Mouse (Mus musculus): ENCODE results near the gene Ost4. TPM values are rescaled to one million over a fixed set of nuclear protein-coding genes. Genes with fewer than 3 reads are reported as not detected.

Gene Ost4
- polyA plus RNA-seq, 1 experiment: 262 TPM

GRCm38 (mm10) chr5:30951706-30952105 lies 44.1 kb upstream of the Ost4 start:
- Histone ChIP-seq H3K36me3 (ENCODE audit: control insufficient read depth, insufficient read depth) (peaks cover 26% of the 10 kb centered on the region), H3K4me3 (no peak overlapping the region), H3K79me2 (ENCODE audit: control insufficient read depth, insufficient read depth) (peaks cover 20% of the 10 kb centered on the region), H3ac (ENCODE audit: control insufficient read depth, insufficient read length) (no peak overlapping the region), H3K4me2 (ENCODE audit: low read depth) (peak overlapping the region; percentile 79), H3K27me3 (ENCODE audit: control insufficient read depth, insufficient read depth, insufficient read length) (no peaks in the 10 kb centered on the region)
- TF ChIP-seq POLR2AphosphoS2 (IDR thresholded peaks at IDR 0.05; ENCODE audit: insufficient read length, low read depth): peak; percentile 58
- no peak for TF ChIP-seq USF1 (IDR thresholded peaks at IDR 0.05; ENCODE audit: low read depth)
- no peak for TF ChIP-seq TCF3 (IDR thresholded peaks at IDR 0.05; ENCODE audit: insufficient read length, low read depth)

- Histone ChIP-seq H3K4me2 (ENCODE audit: low read depth) (peak overlapping the region; percentile 79), H3K27me3 (ENCODE audit: control insufficient read depth, insufficient read depth, insufficient read length) (no peaks in the 10 kb centered on the region), H3K79me2 (ENCODE audit: control insufficient read depth, insufficient read depth) (peaks cover 20% of the 10 kb centered on the region), H3K36me3 (ENCODE audit: control insufficient read depth, insufficient read depth) (peaks cover 23% of the 10 kb centered on the region), H3ac (ENCODE audit: control insufficient read depth, insufficient read length) (no peak overlapping the region), H3K4me3 (peak overlapping the region; percentile 39)
- no peak for TF ChIP-seq MAX (IDR thresholded peaks at IDR 0.05; ENCODE audit: low read depth)
- TF ChIP-seq TCF3 (IDR thresholded peaks at IDR 0.05; ENCODE audit: insufficient read length, low read depth): no peak
- peak; percentile 75 for TF ChIP-seq POLR2AphosphoS2 (IDR thresholded peaks at IDR 0.05; ENCODE audit: insufficient read length, low read depth)
- TF ChIP-seq TCF12 (IDR thresholded peaks at IDR 0.05; ENCODE audit: insufficient read depth, poor library complexity, severe bottlenecking): no peak
- TF ChIP-seq E2F4 (IDR thresholded peaks at IDR 0.05; ENCODE audit: insufficient read depth): no peak
- TF ChIP-seq CEBPB (IDR thresholded peaks at IDR 0.05; ENCODE audit: insufficient read depth, poor library complexity, severe bottlenecking): no peak
- TF ChIP-seq MYOD1 (IDR thresholded peaks at IDR 0.05; ENCODE audit: control insufficient read depth in 1 of 3, insufficient read length in 2 of 3, low read depth in 2 of 3): no peak
- no peak for TF ChIP-seq USF1 (IDR thresholded peaks at IDR 0.05; ENCODE audit: low read depth)
These were observed 43.3 kb upstream of the Ost4 start for GRCm38 (mm10) chr5:30950922-30951321.

GRCm38 (mm10) chr5:30950451-30950850 lies 42.9 kb upstream of the Ost4 start:
- H3K79me2 ChIP-seq (ENCODE audit: control insufficient read depth, insufficient read depth): peaks cover 20% of the 10 kb centered on the region
- no peaks in the 10 kb centered on the region for H3K27me3 ChIP-seq (ENCODE audit: control insufficient read depth, insufficient read depth, insufficient read length)
- TF ChIP-seq USF1 (IDR thresholded peaks at IDR 0.05; ENCODE audit: low read depth) (no peak), POLR2AphosphoS2 (IDR thresholded peaks at IDR 0.05; ENCODE audit: insufficient read length, low read depth) (peak; percentile 80)
- peak overlapping the region; percentile 41 for H3ac ChIP-seq (ENCODE audit: control insufficient read depth, insufficient read length)
- peak overlapping the region; percentile 39 for H3K4me3 ChIP-seq
- H3K36me3 ChIP-seq (ENCODE audit: control insufficient read depth, insufficient read depth): peaks cover 19% of the 10 kb centered on the region
- H3K4me2 ChIP-seq (ENCODE audit: low read depth): peak overlapping the region; percentile 79

GRCm38 (mm10) chr5:30949654-30950326 lies 42.2 kb upstream of the Ost4 start:
- Histone ChIP-seq H3K4me3 (peak overlapping the region; percentile 39), H3K4me2 (ENCODE audit: low read depth) (peak overlapping the region; percentile 94), H3ac (ENCODE audit: control insufficient read depth, insufficient read length) (peak overlapping the region; percentile 41), H3K36me3 (ENCODE audit: control insufficient read depth, insufficient read depth) (peaks cover 14% of the 10 kb centered on the region), H3K27me3 (ENCODE audit: control insufficient read depth, insufficient read depth, insufficient read length) (no peaks in the 10 kb centered on the region), H3K79me2 (ENCODE audit: control insufficient read depth, insufficient read depth) (peaks cover 20% of the 10 kb centered on the region)
- TF ChIP-seq REST (IDR thresholded peaks at IDR 0.05; ENCODE audit: insufficient read depth, insufficient read length): no peak
- TF ChIP-seq MYOD1 (IDR thresholded peaks at IDR 0.05; ENCODE audit: control insufficient read depth in 1 of 3, insufficient read length in 2 of 3, low read depth in 2 of 3): peak in 2 of 3 experiments; percentile 64 to 83
- TF ChIP-seq POLR2AphosphoS2 (IDR thresholded peaks at IDR 0.05; ENCODE audit: insufficient read length, low read depth): peak; percentile 75
- peak; percentile 60 for TF ChIP-seq E2F4 (IDR thresholded peaks at IDR 0.05; ENCODE audit: insufficient read depth)
- TF ChIP-seq POLR2A (IDR thresholded peaks at IDR 0.05; ENCODE audit: insufficient read length, low read depth): peak; percentile 83
- no peak for TF ChIP-seq SRF (IDR thresholded peaks at IDR 0.05; ENCODE audit: control insufficient read depth, insufficient read length, low read depth)
- TF ChIP-seq TCF12 (IDR thresholded peaks at IDR 0.05; ENCODE audit: insufficient read depth, poor library complexity, severe bottlenecking): peak; percentile 5
- TF ChIP-seq MYOG (IDR thresholded peaks at IDR 0.05; ENCODE audit: control insufficient read depth in 1 of 3, insufficient read depth in 1 of 3, insufficient read length in 2 of 3, low read depth in 2 of 3): peak; percentile 3 to 88 (median 55)

DNA sequence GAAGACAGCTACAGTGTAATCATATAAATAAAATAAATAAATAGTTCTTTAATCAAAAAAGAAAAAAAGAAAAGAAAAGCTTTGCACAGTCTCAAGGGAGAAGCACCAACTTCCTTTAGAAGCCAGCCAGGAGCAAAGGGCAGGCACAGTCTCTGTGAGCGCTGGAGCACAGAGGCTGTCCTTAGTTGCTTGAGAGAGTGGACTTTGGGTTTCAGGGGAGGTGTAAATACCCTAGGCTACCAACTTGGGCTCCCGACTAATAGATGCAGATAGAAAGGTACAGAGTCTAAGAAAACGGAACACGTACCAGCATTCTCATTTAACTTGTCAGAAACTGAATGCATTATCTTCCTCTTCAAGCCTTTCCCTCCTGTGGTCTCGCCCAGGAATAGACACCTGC lies 41.0 kb upstream of the Ost4 start:
- Histone ChIP-seq H3K79me2 (ENCODE audit: control insufficient read depth, insufficient read depth) (peaks cover 16% of the 10 kb centered on the region), H3K4me2 (ENCODE audit: low read depth) (peak overlapping the region; percentile 94), H3ac (ENCODE audit: control insufficient read depth, insufficient read length) (no peak overlapping the region), H3K4me3 (peak overlapping the region; percentile 39), H3K36me3 (ENCODE audit: control insufficient read depth, insufficient read depth) (peaks cover 3% of the 10 kb centered on the region), H3K27me3 (ENCODE audit: control insufficient read depth, insufficient read depth, insufficient read length) (no peaks in the 10 kb centered on the region)
- TF ChIP-seq E2F4 (IDR thresholded peaks at IDR 0.05; ENCODE audit: insufficient read depth) (no peak), POLR2A (IDR thresholded peaks at IDR 0.05; ENCODE audit: insufficient read length, low read depth) (no peak), CEBPB (IDR thresholded peaks at IDR 0.05; ENCODE audit: insufficient read depth, poor library complexity, severe bottlenecking) (no peak), MYOD1 (IDR thresholded peaks at IDR 0.05; ENCODE audit: control insufficient read depth in 1 of 3, insufficient read length in 2 of 3, low read depth in 2 of 3) (no peak), USF1 (IDR thresholded peaks at IDR 0.05; ENCODE audit: low read depth) (no peak), SRF (IDR thresholded peaks at IDR 0.05; ENCODE audit: control insufficient read depth, insufficient read length, low read depth) (no peak), TCF3 (IDR thresholded peaks at IDR 0.05; ENCODE audit: insufficient read length, low read depth) (no peak), REST (IDR thresholded peaks at IDR 0.05; ENCODE audit: insufficient read depth, insufficient read length) (no peak), POLR2AphosphoS2 (IDR thresholded peaks at IDR 0.05; ENCODE audit: insufficient read length, low read depth) (no peak), MAX (IDR thresholded peaks at IDR 0.05; ENCODE audit: low read depth) (no peak), MYOG (IDR thresholded peaks at IDR 0.05; ENCODE audit: control insufficient read depth in 1 of 3, insufficient read depth in 1 of 3, insufficient read length in 2 of 3, low read depth in 2 of 3) (no peak), TCF12 (IDR thresholded peaks at IDR 0.05; ENCODE audit: insufficient read depth, poor library complexity, severe bottlenecking) (no peak)

Data from myocyte (in vitro differentiated cells).